Mouse (Mus musculus) kidney, adult 2 months (tissue): ENCODE data around the gene Tekt5. TPM values are rescaled to one million over a fixed set of nuclear protein-coding genes. Genes with fewer than 3 reads are reported as not detected.

Experiments used
- DNase-seq: peaks from one replicate; pipeline ENCODE4 v3.0.0; 2021
- H3K27ac ChIP-seq: fragments of 200-500 bp; 2 replicates; pipeline ENCODE4 v1.5.1; 2012; ENCODE audit warnings: low read depth, low read length, control low read depth, inconsistent platforms; ENCODE audit not compliant: insufficient read depth
- H3K27me3 ChIP-seq: fragments of 200-500 bp; replicated peaks from 2 replicates; pipeline ENCODE4 v1.6.1; 2012; ENCODE audit warnings: mild to moderate bottlenecking, moderate library complexity, low read length, inconsistent platforms; ENCODE audit not compliant: control insufficient read depth, insufficient read depth
- H3K36me3 ChIP-seq: fragments of 200-500 bp; 2 replicates; pipeline ENCODE4 v1.6.1; 2012; ENCODE audit warnings: mild to moderate bottlenecking, moderate library complexity, low read length, inconsistent platforms; ENCODE audit not compliant: control insufficient read depth, insufficient read depth
- H3K4me1 ChIP-seq: fragments of 200-500 bp; 2 replicates; pipeline ENCODE4 v1.6.1; 2011; ENCODE audit warnings: low read length; ENCODE audit not compliant: control insufficient read depth, insufficient read depth
- H3K4me3 ChIP-seq: fragments of 200-500 bp; 2 replicates; pipeline ENCODE4 v1.5.1; 2011; ENCODE audit warnings: mild to moderate bottlenecking, low read depth, low read length, control low read depth; ENCODE audit not compliant: insufficient read depth
- CTCF ChIP-seq: fragments of 200-500 bp; conservative IDR thresholded peaks from 2 replicates; pipeline ENCODE4 v1.5.1; 2011; ENCODE audit warnings: low read depth, mild to moderate bottlenecking, control low read depth, low read length, moderate library complexity, mixed read lengths; ENCODE audit not compliant: insufficient read depth, insufficient read length
- POLR2A ChIP-seq: fragments of 200-500 bp; IDR thresholded peaks from one replicate; pipeline ENCODE4 v1.6.1; 2011; ENCODE audit warnings: low read depth, low read length, control low read depth
- WGBS: fragments of 180-500 bp; shearing (Covaris S2); methylation state at CpG from one replicate; pipeline ENCODE4 v1.1.7; 2018; 5-methylcytosine and 5-hydroxymethylcytosine counted together
- polyA plus RNA-seq: library from polyadenylated mRNA; depleted of rRNA; stranded (reverse); fragments of >200 nt; gene quantifications from 2 replicates; pipeline ENCODE4 v1.2.3, GENCODE M21; 2012

The Tekt5 gene
- polyA plus RNA-seq, 1 experiment, result 0.64 TPM

DNA sequence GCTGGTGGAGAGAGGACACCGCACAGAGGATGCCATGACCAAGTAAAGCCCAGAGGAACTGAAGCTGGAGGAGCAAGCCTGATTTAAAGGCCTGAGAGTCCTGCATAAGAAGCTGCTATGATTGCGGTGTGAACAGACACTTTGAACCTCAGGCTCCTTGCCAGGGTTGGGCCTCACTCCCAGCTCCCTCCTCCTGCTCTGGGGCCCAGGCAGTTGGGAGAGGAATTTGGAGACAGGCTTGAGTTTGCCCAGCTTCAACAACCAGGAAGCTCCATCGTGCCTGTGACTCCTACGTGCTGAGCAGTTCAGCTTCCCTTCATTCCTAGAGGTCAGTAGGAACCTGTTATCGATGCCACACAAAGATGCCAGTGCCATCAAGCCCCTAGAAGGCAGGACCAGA, 45.9 kb downstream of the Tekt5 start:
- no peak overlapping the region for H3K27ac ChIP-seq
- H3K4me3 ChIP-seq, result no peak overlapping the region
- H3K36me3 ChIP-seq, result no peaks in the 10 kb centered on the region
- TF ChIP-seq POLR2A, result no peak
- TF ChIP-seq CTCF, result no peak
- 39% methylated on average over 5 of the region's 5 CpGs for WGBS
- peak; percentile 33 for DNase-seq
- H3K4me1 ChIP-seq, result no peaks in the 10 kb centered on the region
- no peaks in the 10 kb centered on the region for H3K27me3 ChIP-seq

DNA sequence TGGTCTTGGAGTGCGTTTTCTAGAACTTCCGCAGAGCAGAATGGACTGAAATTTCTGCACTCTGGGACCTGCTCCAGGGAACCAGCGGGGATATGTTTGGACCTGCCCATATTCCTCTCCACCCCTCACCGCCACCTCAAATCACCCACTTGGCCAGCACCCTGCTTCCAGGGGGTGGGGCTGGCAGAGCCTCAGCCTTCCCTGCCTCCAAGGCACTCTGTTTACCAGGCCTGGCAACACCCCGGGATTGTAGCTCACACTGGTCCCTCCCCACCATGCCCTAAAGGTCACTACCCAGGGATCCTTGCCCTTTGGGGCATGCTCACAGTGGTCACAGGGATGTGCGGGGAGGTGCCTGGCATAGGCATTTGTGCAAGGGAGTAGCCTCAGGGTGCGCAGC, 47.7 kb downstream of the Tekt5 start:
- no peaks in the 10 kb centered on the region for H3K4me1 ChIP-seq
- H3K27me3 ChIP-seq, result no peaks in the 10 kb centered on the region
- H3K4me3 ChIP-seq, result no peak overlapping the region
- no peak for TF ChIP-seq POLR2A
- TF ChIP-seq CTCF, result no peak
- H3K27ac ChIP-seq, result no peak overlapping the region
- 80% methylated on average over 7 of the region's 7 CpGs for WGBS
- no peaks in the 10 kb centered on the region for H3K36me3 ChIP-seq
- DNase-seq, result peak; percentile 16

DNA sequence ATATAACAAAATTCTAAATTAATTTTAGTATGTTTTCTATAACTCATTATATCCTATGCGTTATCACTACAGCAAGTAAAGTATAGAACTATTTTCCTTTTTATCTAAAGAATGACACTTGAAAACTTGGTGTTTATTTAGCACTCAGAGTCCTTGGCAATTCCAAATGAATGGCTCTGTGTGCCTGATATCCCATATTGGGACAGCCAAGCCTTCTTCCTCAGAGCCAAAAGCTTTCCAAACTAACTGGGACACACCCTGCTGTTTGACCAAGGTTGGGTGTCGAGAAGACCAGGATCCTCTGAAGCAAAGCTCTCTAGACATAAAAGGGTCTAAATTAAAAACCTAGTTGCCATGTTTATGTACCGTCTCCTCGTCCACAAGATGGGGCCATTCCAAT, 54.2 kb downstream of the Tekt5 start:
- Histone ChIP-seq H3K27me3 (no peaks in the 10 kb centered on the region), H3K4me1 (no peaks in the 10 kb centered on the region), H3K27ac (no peak overlapping the region), H3K4me3 (no peak overlapping the region), H3K36me3 (no peaks in the 10 kb centered on the region)
- no peak for TF ChIP-seq POLR2A
- no peak for TF ChIP-seq CTCF
- DNase-seq, result no peak
- WGBS, result 70% methylated on average over 4 of the region's 4 CpGs

DNA sequence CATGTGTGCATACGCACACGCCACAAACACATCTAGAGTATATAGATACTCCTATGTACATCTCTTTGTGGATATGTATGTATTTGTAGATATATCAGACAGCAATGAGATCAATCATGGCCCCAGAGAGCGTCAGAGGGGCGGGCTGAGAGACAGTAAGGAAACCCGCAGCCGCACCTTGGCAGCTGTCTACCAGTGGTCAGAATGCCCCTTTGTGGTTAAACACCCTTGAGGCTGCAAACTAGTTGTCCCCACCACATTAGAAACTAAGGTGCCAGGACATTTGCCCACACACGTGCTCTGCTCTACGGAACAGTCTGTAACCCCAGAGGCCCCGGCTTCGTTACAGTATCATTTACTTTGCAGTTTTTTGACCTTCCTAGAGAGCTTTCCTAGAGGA, 55.4 kb downstream of the Tekt5 start:
- no peak for DNase-seq
- no peaks in the 10 kb centered on the region for H3K27me3 ChIP-seq
- TF ChIP-seq CTCF, result no peak
- TF ChIP-seq POLR2A, result no peak
- no peaks in the 10 kb centered on the region for H3K4me1 ChIP-seq
- WGBS, result 91% methylated on average over 10 of the region's 10 CpGs
- H3K4me3 ChIP-seq, result no peak overlapping the region
- H3K36me3 ChIP-seq, result no peaks in the 10 kb centered on the region
- no peak overlapping the region for H3K27ac ChIP-seq

DNA sequence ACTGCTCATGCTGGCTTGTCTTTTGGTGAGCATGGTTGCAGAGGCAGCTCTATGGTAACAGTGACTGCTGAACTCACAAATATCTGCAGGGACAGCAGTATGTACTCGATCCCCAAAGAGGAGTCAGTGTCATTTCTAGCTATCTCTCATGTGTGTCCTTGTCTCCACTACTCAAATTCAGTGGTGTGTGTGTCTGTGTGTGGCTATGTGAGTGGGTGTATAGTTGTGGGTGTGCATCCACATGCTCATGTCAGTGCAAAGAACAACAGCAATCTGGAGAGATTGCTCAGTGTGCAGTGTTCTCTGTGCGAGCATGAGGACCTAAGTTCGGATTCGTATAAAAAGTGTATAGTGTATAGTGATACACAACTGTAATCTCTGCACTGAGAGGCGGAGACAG, 56.7 kb downstream of the Tekt5 start:
- TF ChIP-seq CTCF, result no peak
- TF ChIP-seq POLR2A, result no peak
- Histone ChIP-seq H3K4me3 (no peak overlapping the region), H3K36me3 (no peaks in the 10 kb centered on the region), H3K27me3 (no peaks in the 10 kb centered on the region), H3K27ac (no peak overlapping the region), H3K4me1 (no peaks in the 10 kb centered on the region)
- no peak for DNase-seq
- WGBS, result 92% methylated on average over 5 of the region's 5 CpGs

DNA sequence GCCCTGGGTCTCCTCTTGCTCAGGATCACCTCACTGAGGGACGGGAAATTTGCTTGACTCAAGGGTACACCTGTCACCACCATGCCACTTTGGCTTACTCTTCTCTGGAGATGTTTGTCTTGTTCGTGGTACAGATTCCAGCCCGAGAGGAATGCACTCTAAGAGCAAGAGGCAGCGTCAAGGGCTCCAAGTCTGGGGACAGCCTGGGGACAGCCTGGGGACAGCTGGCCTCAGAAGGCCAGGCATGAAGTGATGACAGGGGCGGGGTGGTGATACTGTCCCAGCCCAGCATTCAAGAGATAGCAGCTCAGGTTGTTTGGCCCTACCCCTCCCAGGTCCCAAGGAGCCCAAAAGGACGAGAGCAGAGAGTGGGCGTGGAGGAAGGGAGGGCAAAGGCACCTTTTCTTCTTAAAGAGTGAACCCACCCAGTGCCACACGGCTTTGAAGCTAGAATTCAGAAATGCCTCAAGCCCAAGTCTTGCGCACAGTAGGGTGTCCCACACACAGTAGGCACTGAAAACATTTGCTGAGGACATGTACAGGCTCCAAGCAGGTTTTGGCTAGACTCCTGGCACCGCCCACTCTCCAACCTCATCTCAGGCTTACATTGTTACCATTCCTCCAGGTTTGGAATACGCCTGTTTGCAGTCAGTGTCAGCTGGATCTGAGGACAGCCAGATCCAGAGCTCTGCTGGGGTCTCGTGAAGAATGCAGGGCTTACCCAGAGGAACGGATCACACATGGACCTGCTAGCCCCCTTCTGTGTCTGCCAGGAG, 57.7 kb downstream of the Tekt5 start:
- DNase-seq, result no peak
- Histone ChIP-seq H3K27ac (no peak overlapping the region), H3K4me1 (no peaks in the 10 kb centered on the region), H3K36me3 (no peaks in the 10 kb centered on the region), H3K4me3 (no peak overlapping the region), H3K27me3 (no peaks in the 10 kb centered on the region)
- 86% methylated on average over 13 of the region's 13 CpGs for WGBS
- TF ChIP-seq POLR2A (no peak), CTCF (no peak)

DNA sequence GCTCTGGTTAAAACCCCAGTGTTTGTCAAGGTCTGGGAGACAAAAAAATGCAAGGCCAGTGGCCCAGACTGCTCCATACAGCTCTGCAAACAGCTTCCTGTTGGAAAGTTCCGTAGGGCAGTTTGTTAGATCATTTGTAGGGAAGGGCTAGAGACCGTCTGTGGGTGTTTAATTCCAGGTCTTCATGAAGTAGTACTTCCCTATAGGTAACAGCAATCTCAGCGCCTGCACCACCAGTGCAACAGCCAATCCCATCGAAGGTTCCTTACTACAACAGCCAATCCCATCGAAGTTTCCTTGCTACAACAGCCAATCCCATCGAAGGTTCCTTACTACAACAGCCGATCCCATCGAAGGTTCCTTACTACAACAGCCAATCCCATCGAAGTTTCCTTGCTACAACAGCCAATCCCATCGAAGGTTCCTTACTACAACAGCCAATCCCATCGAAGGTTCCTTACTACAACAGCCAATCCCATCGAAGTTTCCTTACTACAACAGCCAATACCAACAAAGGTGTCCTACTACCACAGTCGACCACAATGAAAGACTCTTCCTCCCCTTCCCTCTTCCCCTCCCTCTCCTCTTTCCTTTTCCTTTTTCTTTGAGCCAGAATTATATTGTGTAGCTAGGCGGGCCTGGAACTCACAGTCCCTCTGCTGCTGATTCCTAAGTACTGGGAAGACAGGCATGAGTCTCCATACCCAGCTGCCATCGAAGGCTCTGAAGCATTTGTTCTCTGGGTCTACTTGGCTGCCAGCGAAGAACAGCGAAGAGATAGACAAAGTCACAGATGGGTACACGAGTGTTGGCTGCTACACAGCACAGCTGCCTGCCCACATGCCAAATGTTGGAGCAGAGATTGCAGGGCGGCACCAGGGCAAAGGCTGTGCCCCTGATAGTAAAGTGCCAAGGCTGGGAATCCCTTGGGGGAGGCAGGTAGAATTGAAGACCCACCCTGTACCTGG, 58.6 kb downstream of the Tekt5 start:
- WGBS, result 92% methylated on average over 19 of the region's 19 CpGs
- Histone ChIP-seq H3K27ac (no peak overlapping the region), H3K4me3 (no peak overlapping the region), H3K36me3 (no peaks in the 10 kb centered on the region), H3K4me1 (no peaks in the 10 kb centered on the region), H3K27me3 (no peaks in the 10 kb centered on the region)
- no peak for DNase-seq
- TF ChIP-seq CTCF, result no peak
- no peak for TF ChIP-seq POLR2A
